Mouse (Mus musculus): ENCODE measurements at regions not wholly inside any gene's neighbourhood (a gene's known extent, or its start where the extent isn't known, plus 50 kb on each side); places are given as distances from the start of the nearest gene placed in this dataset.

DNA sequence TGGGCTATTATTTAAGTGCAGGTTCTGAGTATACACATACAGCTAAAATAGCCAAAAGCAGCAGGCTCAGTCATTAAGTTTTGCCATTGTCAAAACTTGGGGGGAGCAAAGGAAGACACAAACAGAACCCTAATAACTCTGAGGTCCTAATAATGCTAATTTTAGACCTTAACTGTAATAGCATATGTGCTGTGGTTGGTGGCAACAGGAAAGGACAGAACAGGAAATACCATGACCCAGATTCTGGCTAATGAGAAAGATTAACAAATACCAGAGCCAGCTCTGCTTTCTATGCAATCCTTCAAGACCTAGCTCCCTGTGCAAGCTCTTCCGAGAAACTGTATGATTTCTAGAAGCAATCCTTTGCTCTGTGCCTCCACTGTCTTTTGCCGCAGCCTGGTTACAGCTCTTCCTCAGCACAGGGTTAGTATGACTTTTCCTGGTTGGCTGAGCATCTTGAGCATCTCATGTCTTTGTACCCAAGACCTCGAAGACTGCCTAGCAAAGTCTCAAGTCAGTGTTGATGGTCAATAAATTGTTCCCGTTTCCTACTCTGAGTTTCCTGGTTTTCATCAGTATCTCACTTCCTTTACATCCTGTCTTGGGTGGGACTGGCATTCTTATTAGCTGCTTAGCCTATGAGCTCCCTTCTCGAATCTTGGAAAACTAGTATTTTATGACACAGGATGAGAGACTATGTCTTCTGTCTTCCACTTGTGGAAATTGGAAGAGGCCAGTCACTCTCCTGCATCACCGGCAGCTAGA is 49.9 kb upstream of the Eed start:
- DNase-seq (ENCODE audit: low spot score) = no peak

DNA sequence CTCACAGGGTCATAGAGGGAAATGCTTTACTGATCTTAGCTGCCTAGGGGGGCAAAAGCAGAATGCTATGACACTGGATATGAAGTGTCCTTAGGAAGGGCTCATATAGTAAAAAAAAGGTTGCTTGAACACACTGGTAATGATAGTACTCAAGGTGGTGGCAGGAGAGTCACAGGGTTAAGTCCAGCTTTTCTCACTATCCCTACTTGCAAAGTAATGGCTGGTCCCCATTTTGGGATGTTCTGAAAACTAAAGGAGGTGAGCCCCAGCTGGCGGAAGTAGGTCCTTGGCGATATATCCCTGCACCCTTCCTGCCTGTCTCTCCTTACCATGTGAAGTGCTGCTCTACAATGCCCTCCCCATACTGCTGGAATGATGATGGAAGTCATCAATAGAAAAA is 52.3 kb upstream of the Eed start:
- DNase-seq (ENCODE audit: low spot score) = no peak

DNA sequence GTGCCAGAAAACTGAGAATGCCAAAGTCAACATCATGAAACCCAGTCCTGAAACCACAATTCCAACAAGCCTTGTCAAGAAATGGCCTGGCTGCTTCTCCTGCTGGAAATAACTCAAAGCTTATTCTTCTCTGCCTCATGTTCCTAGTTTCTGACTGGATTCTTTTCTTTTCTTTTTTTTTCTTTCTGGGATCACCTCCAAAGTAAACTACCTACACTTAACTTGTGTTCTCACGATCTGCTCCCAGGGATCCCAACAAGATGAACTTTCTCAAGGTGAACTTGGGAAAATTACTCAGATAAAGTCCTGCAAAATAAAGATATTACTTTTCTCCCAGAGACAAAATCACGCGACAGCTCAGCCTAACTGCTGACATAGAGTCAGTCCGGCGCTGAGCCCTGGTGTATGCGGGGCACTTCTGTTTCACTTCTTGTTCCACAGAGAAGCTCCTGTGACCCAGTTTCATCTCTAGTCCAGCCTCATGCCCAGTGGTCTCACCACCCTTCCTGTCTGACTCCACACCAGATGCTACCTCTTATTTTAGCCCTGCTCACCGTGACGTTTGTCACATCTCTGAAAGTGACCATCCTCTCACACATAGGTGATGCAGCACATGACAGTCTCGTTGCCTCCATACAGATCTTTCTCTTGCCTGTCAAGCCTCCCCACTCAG is 53.0 kb upstream of the Eed start:
- DNase-seq (ENCODE audit: low spot score) = no peak

DNA sequence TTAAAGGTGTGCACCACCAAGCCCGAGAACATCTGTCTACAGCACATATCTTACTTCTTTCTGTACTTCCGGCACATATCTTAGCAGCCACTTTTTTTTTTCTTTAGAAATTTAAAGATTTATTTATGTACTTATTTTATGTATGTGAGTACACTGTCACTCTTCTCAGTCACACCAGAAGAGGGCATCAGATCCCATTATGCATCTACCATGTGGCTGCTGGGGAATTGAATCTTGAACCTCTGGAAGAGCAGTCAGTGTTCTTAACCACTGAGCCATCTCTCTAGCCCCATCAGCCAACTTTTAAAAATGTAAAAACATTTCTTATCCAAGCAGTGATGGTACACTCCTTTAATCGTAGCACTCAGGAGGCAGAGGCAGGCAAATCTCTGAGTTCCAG is 53.7 kb upstream of the Eed start:
- DNase-seq (ENCODE audit: low spot score) = no peak

DNA sequence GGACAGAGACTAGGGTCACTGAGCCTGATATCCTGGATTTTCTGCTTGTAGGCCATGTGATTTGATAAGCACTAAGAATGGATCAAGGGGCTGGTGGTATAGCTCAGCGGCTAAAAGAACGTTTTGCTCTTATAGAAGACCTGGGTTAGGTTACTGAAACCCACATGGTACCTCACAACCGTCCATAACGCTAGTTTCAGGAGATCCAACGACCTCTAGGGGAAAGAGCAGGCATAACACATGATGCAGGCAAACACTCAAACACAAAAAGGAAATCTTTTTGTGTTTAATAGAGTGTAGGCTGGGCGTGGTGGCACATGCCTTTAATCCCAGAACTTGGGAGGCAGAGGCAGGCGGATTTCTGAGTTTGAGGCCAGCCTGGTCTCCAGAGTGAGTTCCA is 54.6 kb upstream of the Eed start:
- DNase-seq (ENCODE audit: low spot score) = no peak

DNA sequence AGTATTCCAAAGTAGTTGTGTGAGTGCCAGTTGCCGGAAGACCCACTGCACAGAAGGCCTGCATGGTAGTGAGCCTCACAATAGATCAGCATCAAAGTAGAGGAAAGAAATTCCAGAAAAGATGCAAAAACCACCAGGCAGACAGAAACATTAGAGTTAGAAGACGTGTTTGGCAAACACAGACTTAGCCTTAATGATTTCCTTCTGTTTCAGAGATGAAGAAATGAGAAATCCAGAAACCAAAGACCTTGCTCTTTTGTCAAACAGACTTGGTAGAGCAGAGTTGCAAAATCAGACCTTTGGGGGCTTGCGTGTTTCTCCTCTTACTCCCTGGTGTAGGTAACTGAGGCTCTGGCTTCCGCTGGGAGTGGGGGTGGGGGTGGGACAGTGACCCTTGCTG is 57.0 kb upstream of the Eed start:
- DNase-seq (ENCODE audit: low spot score) = no peak

DNA sequence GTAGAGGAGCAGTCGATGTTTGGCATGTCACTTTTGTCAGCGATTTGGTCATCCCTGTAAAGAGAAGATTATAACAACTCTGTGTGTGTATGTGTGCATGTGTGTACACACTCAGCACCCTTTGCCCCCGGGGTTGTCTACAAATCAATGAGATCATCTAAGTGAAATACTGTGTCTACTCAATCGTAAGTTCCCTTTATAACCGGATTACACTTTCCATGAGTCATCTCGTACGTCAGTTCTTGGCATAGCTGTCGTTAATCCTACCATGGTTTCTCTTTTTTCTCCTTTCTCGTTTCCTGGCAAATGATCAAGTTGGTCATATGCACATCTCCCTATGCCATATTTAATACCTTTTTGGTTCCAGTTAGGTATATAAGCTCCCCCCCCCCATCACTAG is 58.7 kb upstream of the Eed start:
- DNase-seq (ENCODE audit: low spot score) = no peak

DNA sequence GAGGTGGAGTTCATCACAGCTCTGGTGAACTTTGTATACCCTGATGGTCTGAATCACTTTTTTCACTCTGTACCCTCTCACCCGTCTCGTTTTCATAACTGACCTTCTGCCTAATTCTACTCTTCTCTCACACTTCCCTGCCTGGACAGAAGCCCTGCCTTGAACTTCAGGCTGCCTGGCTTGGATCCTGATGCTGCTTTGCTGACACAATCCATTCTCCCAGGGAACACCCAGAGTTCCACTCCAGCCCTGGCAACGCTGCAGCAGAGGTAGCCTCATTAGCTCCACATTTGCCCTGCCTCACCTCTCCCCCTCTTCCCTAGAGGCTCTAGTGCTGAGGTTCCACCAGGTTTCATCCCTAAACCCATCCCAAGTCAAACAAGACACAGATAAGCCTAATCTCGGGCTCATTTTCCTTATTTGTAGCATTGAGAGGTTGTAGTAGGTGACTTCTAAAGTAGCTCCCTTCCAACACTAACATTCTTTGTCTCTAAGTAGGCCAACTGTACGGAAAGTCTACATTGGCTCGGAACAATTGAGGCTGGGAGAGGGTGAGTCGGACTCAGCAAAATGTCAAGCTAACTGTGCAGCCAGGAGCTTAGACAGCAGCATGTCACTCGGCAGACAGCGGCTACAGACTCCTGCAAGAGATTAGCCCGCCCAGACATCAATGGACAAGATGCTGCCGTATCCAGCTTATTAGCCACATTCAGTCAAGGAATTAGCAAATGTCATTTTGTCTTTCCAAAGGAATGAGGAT is 60.0 kb upstream of the Eed start:
- peak; percentile 44 for DNase-seq (ENCODE audit: low spot score)

DNA sequence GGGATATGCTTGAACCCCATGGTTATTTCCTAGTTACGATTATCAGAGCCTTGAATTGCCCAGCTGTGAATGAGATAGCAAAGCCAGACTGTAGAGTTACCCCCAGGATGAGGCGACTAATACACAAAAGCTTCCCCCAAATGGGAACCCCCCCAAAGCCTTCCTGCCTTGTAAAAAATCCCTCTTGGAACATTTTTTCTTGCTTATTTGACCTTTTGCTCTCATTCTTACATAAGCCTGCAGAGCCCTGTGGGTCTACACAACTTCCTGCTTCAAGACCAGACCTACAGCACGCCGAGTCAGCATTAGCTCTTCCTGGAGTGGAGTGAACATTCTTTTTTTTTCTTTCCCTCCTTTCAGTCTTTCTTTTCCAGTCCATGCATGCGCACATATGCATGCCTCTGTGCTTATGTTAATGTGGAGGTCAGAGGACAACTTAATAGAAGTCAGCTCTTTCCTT is 60.8 kb upstream of the Eed start:
- DNase-seq (ENCODE audit: low spot score) = no peak

DNA sequence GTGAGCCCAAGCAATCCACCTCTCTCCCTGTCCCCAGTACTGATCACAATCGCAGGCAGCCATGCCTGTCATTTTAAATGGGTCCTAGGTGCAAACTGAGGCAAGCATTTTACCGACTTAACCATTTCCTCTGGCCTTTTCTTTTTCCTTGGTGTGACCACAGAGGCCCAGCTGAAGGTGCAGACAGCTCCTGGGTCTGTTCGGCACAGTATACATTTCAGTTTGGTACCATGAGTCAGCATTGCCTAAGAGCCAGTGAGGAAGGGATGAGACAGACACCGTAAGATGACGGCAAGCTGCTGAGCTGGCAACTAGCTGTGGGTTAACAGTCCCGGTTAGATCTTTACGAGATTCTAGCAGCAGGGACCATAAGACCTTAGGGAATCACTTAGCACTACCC is 61.6 kb upstream of the Eed start:
- no peak for DNase-seq (ENCODE audit: low spot score)

DNA sequence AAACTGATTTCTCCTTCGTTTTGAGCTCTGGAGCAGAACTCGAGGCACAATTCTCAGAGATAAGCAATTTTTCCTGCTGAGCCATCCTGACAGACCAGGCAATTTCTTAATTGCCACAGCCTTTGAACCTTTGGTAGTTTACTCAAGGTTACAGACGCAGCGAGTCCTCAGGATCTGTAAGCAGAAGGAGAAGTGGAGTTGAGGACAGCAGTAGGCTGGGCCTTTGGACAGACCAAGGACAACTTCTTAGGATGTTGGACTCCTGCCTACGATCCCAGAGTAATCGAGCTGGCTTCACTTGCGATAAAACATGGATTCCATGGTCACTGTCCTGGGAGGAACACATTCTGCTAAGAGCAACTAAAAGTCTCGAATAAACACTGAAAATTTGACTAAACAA is 62.7 kb upstream of the Eed start:
- DNase-seq (ENCODE audit: low spot score) = peak; percentile 23

DNA sequence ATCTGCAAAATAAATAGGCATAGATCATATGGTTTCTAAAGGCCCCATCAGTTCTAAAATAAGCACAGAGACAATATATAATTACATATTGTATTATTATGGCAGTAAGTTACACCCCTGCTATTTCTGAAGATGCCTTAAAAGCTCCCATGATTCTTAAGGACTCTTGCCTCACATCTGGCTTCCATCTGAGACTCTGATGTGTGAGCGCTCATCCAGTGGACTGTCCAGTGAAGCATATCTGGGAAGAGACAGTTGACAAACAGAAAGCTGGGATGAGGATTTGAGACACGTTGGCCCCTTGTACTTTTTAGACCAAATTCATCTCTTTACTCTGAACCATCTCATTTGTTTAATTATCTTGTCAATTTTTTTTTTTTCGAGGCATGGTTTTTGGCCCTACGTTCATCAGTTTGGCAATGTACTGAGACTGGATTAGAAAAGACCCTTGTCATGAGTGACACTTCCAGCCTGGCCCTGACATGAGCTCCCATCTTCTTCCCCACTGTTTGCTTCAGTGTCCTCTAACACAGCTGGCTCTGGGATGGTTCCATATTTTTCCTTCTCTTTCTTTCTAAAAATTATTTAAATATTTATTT is 63.4 kb upstream of the Eed start:
- no peak for DNase-seq (ENCODE audit: low spot score)

DNA sequence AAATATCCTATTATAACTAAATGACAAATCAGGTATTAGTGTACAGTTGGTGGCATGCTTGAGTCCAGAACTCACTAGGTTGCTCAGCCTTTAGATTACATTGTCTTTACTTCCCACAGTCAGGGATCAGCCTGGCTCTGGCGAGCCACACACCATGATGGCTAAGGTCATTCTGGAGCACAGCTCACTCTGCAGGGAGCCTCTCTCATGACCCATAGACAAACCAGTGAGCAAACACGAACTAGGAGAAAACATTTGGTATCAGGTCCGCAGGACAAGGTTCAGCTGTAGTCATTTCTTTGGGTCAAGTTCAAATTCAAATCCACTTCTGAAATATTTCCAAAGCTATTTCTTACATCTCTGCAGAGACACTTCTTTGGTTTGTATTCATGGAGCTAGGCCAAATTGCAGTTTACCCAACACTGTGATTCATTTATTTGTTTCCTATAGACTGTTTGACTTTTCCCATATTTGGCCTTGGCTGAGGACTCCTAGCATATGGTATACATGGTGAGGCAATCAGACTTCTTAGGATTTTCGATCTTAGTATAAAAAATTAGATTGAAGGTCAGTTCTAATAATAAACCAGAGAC is 64.5 kb upstream of the Eed start:
- DNase-seq (ENCODE audit: low spot score) = no peak

DNA sequence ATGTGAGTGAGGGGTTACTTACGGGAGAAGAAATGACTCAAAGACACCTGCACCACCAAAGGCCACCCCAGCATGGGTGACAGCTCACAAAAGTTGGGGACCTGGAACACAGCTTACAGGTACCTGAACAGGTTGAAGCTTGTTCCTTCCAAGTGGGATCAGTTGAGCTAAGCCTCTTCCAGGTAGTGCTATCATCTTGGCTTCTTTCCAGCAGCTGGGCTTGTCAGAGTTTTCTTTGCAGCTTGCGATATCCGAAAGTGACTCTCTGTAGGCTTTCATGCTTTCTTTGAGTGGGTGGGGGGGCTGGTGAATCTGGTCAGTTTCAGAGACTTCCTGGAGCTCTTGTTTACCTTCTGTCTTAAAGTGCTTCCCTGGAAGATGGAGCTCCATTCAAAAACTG is 65.4 kb upstream of the Eed start:
- no peak for DNase-seq (ENCODE audit: low spot score)

DNA sequence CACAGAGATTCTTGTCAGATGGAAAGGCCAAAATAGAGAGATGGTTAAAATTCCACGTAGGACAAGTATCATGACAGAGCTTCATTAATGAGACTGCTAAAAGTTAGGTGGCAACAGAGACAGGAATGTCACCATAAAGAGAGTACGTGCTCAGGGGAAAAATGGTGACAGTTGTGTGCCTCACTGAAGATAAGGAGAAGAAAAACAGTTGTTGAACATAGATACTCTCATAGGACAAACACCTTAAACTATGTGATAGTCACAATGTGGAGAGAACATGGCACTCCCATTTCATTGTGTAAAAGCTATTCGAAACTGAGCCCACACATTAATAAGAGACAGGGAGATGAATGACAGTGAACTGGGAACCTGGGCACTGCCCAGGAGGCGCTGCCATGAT is 66.1 kb upstream of the Eed start:
- DNase-seq (ENCODE audit: low spot score) = no peak

DNA sequence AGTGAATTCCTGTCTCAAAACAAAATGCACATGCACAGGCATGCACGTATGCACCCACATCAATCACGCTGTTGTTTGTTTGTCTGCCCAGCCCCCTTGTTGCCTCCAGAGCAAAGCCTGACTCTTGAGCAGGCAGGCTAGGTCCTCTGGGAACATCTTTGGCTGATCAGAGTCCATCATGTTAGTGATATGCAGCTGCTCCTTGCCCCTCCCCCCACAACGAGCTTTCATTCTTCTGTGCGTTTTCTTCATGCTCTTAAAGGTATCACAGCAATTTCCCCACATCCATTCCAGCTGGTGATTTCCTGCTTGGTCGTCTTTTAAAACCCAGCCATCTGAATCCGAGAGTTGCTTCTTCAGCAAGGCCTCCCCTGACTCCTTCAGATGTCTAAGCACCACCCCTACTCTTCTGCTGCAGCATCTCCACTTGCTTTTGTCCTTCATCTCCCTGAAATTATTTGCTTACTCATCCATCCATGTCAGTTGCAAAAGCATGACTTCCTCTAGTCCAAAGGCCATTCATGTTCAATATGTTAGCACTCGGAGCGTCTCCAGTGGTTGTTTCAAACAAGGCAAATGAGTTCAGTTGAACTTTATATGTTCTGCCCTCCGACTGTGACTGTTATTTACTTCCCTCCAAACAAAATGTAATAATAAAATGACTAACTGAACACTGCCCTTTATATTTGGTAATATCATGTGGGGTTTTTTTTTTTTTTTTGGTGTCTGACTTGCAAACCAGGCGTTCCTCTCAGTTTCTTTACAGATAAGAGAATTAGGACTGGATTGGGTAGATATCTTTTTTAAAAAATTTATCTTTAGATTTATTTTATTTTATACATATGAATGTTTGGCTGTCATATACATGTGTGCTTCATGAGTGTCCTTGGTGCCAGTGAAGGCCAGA is 67.9 kb upstream of the Eed start:
- no peak for DNase-seq (ENCODE audit: low spot score)

DNA sequence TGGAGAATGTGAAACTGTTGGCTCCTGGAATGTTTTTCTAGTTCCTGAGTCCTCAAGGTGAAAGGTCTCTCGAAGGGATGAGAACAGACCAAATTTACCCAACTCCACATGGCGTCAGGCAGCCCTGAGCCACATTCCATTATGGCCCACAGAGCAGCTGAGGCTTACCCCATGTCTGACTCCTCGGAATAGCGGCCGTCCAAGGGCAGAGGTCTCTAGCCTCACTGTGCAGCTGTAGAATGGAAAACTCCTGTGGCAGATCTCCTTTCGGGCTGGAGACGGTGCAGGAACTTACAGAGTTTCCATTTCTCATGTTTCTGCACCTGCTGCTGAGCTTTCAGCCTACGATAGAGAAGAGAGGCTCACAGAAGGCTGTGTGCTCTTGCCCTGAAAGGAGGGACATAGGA is 69.1 kb upstream of the Eed start:
- no peak for DNase-seq (ENCODE audit: low spot score)

DNA sequence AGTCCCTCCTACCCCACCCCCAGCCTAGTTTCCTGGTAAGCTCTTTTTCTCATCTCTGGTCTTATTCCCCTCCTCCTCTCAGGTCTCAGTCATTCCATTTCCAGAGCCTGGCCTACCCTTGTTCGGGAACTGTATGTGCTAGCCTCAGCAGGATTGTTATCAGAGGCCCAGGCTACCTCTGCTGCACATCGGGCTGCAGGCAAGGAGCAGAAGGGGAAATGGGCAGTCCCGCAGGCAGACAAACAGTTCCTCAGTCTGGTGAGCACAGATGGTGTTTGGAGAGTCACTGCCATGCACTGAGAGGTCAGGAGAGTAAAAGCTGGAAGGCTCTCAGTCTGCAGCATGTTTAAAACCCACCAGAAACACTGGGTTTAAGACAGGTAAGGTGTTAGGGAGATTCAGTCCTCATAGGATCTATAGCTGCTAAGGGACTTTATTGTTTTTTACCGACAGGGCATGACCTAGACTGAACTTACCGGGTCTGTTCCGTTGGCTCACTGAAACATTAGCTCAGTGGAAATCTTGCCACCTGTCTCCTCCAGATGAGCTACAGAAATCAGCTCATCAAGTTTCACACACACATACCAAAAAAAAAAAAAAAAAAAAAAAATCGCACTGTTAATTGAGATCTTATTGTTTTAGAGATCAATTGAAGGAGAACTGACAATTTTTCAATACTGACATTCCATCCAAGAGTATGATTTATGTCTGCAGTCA is 74.2 kb upstream of the Eed start:
- DNase-seq (ENCODE audit: low spot score) = no peak

DNA sequence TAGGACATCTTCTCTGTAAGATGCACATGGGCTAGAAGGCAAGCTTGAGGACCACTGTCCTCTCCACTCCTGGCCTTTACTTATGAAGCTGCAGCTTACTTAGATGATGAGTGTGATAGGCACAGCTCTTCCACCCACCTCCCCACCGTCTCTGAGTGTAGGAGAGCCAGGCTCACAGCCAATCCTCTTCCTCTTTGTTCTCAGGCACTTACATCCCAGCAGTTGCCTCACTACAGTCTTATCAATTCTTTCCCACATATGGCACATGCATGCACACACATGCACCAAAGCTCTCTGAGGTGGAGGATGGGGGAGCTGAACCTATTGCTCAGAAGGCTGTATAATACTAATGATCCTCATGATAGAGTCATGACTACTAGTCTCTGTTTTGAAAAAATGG is 72.1 kb upstream of the Picalm start:
- no peak for DNase-seq (ENCODE audit: low spot score)

DNA sequence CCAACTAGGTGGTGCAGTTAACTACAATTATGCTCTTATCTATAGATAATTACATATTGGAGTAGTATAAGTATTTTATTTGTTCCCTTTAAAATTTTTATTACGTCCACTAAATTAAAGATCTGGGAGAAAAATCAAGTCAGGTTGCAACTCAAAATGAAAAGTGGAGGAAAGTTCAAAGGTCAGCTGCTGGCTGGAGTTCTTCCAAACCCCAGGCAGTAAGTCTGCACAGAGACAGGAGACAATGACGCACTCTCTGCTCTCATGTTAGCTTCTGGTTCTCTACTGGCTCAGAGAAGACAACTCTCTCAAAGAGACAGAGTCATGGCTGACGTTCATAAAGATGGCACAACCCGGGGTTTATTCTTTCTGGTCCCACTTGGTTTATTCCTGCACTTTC is 71.4 kb upstream of the Picalm start:
- no peak for DNase-seq (ENCODE audit: low spot score)

DNA sequence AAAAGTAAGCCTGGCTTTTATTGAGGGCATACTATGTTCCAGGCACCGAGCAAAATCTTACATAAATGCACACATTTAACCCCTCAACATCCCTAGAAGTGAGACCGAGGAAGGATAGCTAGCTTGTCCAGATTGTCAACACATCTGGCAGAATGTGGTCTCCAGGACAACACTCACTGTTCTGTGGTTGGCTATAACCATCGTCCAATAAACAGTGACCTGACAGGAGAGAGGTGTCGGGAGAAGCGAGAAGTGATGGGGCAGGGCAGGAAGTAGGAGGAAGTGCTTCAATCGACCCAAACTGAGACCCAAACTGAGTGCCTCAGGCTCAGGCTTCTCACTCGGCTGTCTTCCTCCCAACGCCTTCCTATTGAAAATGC is 70.8 kb upstream of the Picalm start:
- no peak for DNase-seq (ENCODE audit: low spot score)
